Mouse (Mus musculus) heart, adult 11 months (tissue): ENCODE measurements around the gene Nphs1.

ENCODE experiments used
- DNase-seq: peaks from one replicate; pipeline ENCODE4 v3.0.0; 2022

The Nphs1 gene

DNA sequence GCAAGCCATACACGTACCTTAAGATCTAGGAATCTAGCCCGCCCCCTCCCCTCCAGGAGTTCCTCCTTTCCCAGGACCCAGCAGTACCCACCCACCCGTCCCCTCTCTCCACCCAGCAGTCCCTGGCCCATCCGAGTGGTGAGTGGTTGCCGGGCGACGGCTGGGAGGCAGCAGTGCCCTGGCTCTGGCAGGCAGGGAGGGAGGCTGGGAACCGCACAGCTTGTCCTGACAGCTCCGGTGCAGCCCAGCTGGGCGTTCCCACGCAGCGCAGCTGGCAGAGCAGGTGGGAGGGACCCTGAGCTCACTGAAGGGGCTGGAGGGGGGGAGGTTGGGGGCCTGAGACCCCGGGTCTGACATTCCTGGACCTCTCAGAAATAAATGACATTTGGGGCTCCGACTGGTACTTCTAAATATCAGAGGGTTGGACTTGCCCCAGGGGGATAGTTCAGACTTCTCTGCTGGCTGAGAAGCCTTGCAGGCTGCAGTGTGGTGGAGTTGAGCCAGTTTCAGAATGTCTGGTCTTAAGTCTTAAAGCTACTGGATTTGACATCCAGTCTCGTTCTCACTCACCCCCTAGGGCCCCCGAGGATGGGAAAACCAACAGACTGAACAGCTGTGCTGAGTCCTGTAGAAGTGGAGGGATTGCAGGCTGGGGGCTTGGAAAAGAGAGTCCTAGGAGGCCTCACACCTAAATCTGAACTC, at the start of gene Nphs1, which contains the start of gene Kirrel2:
Gene Nphs1 (plus strand): TSS at position 687 of the 702 bp plus-strand sequence.
Gene Kirrel2 (minus strand): TSS at position 62 of the 702 bp plus-strand sequence.
- peak; percentile 82 for DNase-seq

DNA sequence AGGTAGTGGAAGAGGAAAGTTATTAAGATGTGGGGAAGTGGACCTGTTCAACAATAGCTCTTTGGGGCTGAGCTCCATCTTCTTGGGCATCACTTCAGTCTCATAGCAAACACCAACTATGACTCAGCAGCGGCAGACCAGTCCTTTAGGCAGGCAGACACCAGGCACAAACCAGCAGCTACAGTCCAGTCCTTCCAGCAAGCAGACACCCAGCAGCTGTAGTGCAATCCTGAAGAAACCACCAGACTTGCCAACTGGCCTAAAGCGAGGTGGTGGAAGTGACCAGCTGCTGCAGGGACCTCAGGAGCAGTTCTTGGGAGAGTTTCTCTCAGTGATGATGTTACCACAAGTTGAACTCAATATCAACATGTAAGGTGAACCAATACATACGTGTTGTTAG, 49.5 kb upstream of the Nphs1 start:
- peak; percentile 83 for DNase-seq

- DNase-seq = peak; percentile 52
Measured at GRCm38 (mm10) chr7:30409789-30410188, 48.3 kb upstream of the Nphs1 start.

GRCm38 (mm10) chr7:30411023-30411422, 47.1 kb upstream of the Nphs1 start:
- no peak for DNase-seq

- peak; percentile 97 for DNase-seq
Measured at GRCm38 (mm10) chr7:30412735-30413147, 45.4 kb upstream of the Nphs1 start.

GRCm38 (mm10) chr7:30413596-30413995, 44.5 kb upstream of the Nphs1 start, which contains the start of gene Tyrobp:
Gene Tyrobp, plus strand, starts transcription at chr7:30413760.
- peak; percentile 98 for DNase-seq

GRCm38 (mm10) chr7:30417856-30418255, 40.3 kb upstream of the Nphs1 start:
- DNase-seq = no peak

DNA sequence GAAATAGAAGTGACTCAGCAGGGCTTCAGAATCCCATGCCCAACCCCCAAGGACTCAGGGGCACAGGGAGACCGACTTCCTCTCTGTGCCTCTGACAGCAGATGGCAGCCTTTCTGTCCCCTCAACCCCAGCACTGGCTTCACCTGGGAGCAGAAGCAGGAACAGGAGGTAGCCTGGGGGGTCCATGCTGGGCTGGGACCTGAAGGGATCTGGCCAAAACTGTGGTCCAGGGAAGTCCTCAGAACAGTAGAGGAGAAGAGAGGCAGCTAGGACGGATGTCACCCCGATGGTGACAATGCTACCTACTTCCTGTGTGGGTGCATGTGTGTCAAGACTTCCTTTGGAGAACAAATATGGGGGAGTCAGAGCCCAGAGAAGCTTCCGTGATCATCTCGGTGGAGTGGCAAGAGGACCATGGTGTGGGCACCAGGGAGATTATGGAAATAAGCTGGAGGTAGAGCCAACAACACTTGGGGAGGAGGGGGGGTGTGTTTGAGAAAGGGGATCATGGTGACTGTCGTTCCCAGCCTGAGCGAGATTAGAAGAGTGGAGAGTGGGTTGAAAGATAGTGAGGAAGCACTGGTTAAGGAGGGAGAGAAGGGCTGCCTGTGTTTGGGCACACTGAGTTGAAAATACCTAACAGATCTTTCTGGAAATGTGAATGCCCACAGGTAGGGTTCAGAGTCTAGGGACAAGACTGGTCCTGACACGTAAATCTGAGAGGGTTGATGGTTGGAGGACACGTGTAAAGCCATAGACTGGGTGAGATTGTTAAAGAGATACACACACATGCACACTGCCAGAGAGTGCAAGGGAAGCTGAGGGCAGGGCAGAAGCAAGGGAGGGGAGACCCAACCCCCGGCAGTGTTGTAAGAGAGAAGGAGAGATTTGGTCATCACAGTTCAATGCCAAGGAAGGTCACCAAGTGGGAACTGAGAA, 38.3 kb upstream of the Nphs1 start, which contains the start of gene Hcst:
Gene Hcst (minus strand): TSS at position 294 of the 939 bp plus-strand sequence.
- peak; percentile 96 for DNase-seq

- no peak for DNase-seq
Measured at GRCm38 (mm10) chr7:30420673-30421072, 37.4 kb upstream of the Nphs1 start.

- DNase-seq = peak; percentile 98
Measured at GRCm38 (mm10) chr7:30421175-30421889, 36.8 kb upstream of the Nphs1 start, which contains the start of gene Nfkbid. Gene Nfkbid, plus strand, starts transcription at chr7:30421732.

DNA sequence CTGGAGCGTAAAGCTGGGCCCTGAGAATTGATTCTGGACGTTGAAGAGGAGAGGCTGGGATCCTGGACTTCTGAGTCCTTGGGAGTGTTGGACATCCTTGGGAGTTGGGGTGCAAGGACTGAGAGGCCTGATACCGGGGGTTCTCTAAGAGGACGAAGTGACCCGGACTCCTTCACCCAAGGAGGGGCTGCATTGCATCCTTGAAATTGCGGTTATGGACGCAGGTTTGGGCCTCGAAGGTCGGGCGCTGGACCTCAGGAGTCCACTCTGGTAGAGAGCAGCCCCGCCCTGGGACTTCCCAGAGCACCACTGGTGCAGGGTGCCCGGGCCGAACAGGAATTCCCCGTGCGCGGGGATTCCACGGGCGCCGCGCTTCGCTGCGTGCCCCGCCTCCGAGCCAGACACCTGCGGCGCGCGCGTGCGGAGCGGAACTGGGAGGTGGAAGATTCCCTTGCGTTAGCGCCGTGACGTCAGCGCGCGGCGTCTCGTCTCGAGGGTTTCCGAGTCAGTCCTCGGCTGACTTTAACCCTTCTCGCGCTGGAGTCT, 36.2 kb upstream of the Nphs1 start:
- DNase-seq = peak; percentile 99

GRCm38 (mm10) chr7:30422560-30422959, 35.6 kb upstream of the Nphs1 start:
- no peak for DNase-seq

GRCm38 (mm10) chr7:30423071-30423641, 35.0 kb upstream of the Nphs1 start:
- peak; percentile 98 for DNase-seq

- no peak for DNase-seq
Measured at GRCm38 (mm10) chr7:30429327-30429726, 28.8 kb upstream of the Nphs1 start.

DNA sequence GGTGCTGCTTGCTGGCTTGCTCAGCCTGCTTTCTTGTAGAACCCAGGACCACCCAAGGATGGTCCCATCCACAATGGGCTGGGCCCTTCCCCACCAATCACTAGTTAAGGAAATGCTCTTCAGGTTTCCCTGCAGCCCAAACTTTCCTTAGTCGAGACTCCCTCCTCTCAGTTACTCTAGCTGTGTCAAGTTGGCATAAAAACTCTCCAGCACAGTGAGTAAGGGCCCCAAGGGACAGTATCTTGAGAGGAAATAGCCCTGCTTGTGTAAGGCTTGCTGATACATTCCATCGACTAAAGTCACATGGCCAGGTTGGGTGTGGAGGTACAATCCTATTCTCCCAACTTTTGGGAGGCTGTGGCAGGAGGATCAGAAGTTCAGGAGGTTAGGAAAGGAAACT, 27.9 kb upstream of the Nphs1 start:
- DNase-seq = no peak

DNA sequence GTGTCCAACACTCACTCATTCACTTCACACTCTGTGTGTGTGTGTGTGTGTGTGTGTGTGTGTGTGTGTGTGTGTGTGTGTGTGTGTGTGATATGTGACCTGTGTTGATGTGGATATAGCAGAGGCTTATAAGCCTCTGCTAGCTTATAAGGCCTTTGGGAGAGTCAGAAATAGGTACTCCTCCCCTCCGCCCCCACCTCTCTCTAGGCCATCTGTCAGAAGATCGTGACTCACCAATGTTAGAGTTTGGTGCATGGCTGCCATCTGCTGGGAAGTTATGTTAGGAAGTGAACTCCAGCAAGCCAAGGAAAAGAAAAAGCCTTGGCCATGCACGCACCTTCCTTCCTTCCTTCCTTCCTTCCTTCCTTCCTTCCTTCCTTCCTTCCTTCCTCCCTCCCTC, 26.3 kb upstream of the Nphs1 start:
- no peak for DNase-seq

DNA sequence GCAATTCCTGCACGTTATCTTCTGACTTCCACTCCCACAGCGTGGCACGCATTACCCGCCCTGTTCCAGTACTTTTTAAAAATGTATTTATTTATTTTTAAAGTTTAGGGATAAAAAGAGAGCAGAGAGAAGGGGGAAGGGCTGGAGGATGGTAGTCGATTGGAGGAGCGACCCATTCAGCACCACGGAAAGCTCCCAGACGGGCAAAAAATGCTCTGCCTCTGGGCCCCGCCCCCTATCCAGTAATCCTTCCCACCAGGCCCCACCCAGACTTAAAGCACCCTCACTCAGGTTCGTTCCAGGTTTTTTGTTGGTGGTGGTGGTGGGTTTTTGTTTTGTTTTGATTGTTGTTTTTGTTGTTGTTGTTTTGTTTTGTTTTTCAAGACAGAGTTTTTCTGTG, 23.9 kb upstream of the Nphs1 start:
- no peak for DNase-seq

- no peak for DNase-seq
Measured at GRCm38 (mm10) chr7:30434701-30435100, 23.4 kb upstream of the Nphs1 start.

- DNase-seq = no peak
Measured at GRCm38 (mm10) chr7:30435156-30435555, 23.0 kb upstream of the Nphs1 start.

DNA sequence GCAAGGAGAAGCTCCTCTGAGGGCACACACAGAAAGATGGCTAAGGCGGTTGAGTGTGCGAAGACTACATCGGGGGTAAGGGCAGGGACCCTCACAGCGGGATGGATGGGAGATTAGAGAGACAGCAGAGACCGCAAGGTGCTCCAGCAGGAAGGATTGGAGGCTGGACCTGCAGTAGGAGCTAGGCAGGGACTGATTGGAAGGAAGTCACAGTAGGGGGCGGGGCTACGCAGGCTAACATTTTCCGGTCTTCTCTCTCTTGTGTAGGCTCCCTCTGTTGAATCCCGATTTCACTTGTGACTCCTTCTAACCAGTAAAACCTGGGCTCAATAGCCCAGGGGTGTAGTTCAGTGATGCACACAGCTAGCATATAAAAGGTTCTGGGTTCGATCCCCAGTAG, 21.2 kb upstream of the Nphs1 start:
- DNase-seq = no peak

GRCm38 (mm10) chr7:30439734-30440133, 18.4 kb upstream of the Nphs1 start:
- no peak for DNase-seq

GRCm38 (mm10) chr7:30440697-30441096, 17.4 kb upstream of the Nphs1 start:
- DNase-seq = no peak
